Mouse (Mus musculus) lung, postnatal 0 days (tissue): ENCODE results near the gene Gm20479. TPM values are rescaled to one million over a fixed set of nuclear protein-coding genes. Genes with fewer than 3 reads are reported as not detected.
A peak's percentile ranks its signal among the peaks of the same experiment; 100 is the strongest.

Experiments
- ATAC-seq: fragments of 200-750 bp; cut with Nextera tagmentation; 2 replicates; pipeline ENCODE4 v1.8.0; 2017; ENCODE audit warnings: moderate library complexity
- DNase-seq: peaks from one replicate; pipeline ENCODE4 v3.0.0-alpha.2; 2016; ENCODE audit warnings: low spot score
- H3K27ac ChIP-seq: fragments of 300-500 bp; sonication (generic); 2 replicates; pipeline ENCODE4 v1.5.1; 2014; ENCODE audit warnings: antibody characterized with exemption, mild to moderate bottlenecking, low read length, mixed read lengths
- H3K27me3 ChIP-seq: fragments of 300-500 bp; sonication (generic); replicated peaks from 2 replicates; pipeline ENCODE4 v1.6.1; 2014; ENCODE audit warnings: low read length, mixed read lengths; ENCODE audit not compliant: insufficient read depth
- H3K36me3 ChIP-seq: fragments of 300-500 bp; sonication (generic); 2 replicates; pipeline ENCODE4 v1.6.1; 2014; ENCODE audit warnings: low read length, mixed read lengths; ENCODE audit not compliant: insufficient read depth
- H3K4me1 ChIP-seq: fragments of 300-500 bp; sonication (generic); 2 replicates; pipeline ENCODE4 v1.6.1; 2014; ENCODE audit warnings: antibody characterized with exemption, low read depth, low read length, mixed read lengths; ENCODE audit not compliant: insufficient read depth
- H3K4me2 ChIP-seq: fragments of 300-500 bp; sonication (generic); replicated peaks from 2 replicates; pipeline ENCODE4 v1.6.1; 2014; ENCODE audit warnings: low read depth, mild to moderate bottlenecking, low read length, moderate library complexity, mixed read lengths
- H3K4me3 ChIP-seq: fragments of 300-500 bp; sonication (generic); 2 replicates; pipeline ENCODE4 v1.5.1; 2014; ENCODE audit warnings: low read depth, low read length
- H3K9ac ChIP-seq: fragments of 300-500 bp; sonication (generic); replicated peaks from 2 replicates; pipeline ENCODE4 v1.6.1; 2014; ENCODE audit warnings: low read depth, mild to moderate bottlenecking
- H3K9me3 ChIP-seq: fragments of 300-500 bp; sonication (generic); 2 replicates; pipeline ENCODE4 v1.6.1; 2016; ENCODE audit warnings: low read length, mixed read lengths
- CTCF ChIP-seq: IDR thresholded peaks from 2 replicates; pipeline ENCODE4 v1.5.1; 2016; ENCODE audit warnings: antibody characterized with exemption, mild to moderate bottlenecking
- EP300 ChIP-seq: IDR thresholded peaks from 2 replicates; pipeline ENCODE4 v1.6.1; 2016; ENCODE audit warnings: antibody characterized with exemption, mild to moderate bottlenecking, control low read depth
- WGBS: fragments of 180-500 bp; shearing (Covaris S2); extraction: QIAGEN DNeasy Blood & Tissue Kit; methylation state at CpG from one replicate; pipeline ENCODE4 v1.1.7; 2014; 5-methylcytosine and 5-hydroxymethylcytosine counted together
- polyA plus RNA-seq: library from polyadenylated mRNA; unstranded; fragments of >200 nt; fragmentation: Nextera tagmentation; extraction: Ambion mirVana; gene quantifications from 2 replicates; pipeline ENCODE4 v1.2.1, GENCODE M21; 2015

Gm20479 gene
- polyA plus RNA-seq, 1 experiment from 2014 or later: not detected

- DNase-seq (peak; percentile 99), ATAC-seq (peak; percentile 97)
- H3K9me3 ChIP-seq: no peaks in the 10 kb centered on the region
- H3K9ac ChIP-seq: peak overlapping the region; percentile 27; the same call in 1 of the 2 replicates
- peaks cover 28% of the 10 kb centered on the region for H3K27me3 ChIP-seq
- TF ChIP-seq CTCF (no peak), EP300 (no peak)
- H3K27ac ChIP-seq: no peak overlapping the region
- H3K4me1 ChIP-seq: peaks cover 6% of the 10 kb centered on the region; the same call in 1 of the 2 replicates
- H3K36me3 ChIP-seq: no peaks in the 10 kb centered on the region
- peak overlapping the region; percentile 34 for H3K4me3 ChIP-seq
- peak overlapping the region; percentile 70 for H3K4me2 ChIP-seq
- WGBS: 1% methylated on average over 52 of the region's 52 CpGs
Measured at GRCm38 (mm10) chr7:27361283-27361946, 4.2 kb upstream of the Gm20479 start.

DNA sequence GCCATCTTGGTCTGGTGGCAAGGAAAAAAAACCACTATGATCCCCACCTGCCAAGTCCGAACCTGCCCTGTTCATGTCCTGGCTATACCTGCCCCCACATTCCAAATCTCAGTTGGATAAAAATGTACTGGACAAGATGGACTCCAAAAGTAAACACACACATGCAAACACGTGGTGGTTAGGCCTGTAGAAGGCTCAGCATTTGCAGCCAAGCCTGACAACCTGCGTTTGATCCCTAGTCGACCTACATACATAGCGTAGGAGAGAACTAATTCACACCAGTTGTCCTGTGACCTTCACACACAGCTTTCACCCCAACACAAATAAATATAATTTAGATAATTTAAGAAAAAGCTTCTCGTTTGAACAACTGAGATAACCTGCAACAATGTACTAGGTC lies 3.5 kb upstream of the Gm20479 start:
- H3K4me3 ChIP-seq: no peak overlapping the region
- no peak overlapping the region for H3K27ac ChIP-seq
- no peak for TF ChIP-seq CTCF
- TF ChIP-seq EP300: no peak
- DNase-seq: no peak
- H3K4me1 ChIP-seq: peaks cover 7% of the 10 kb centered on the region; the same call in 1 of the 2 replicates
- 47% methylated on average over 6 of the region's 6 CpGs for WGBS
- no peak overlapping the region for H3K4me2 ChIP-seq
- H3K9ac ChIP-seq: no peak overlapping the region
- H3K9me3 ChIP-seq: no peaks in the 10 kb centered on the region
- H3K27me3 ChIP-seq: peaks cover 22% of the 10 kb centered on the region; the same call in 1 of the 2 replicates
- ATAC-seq: no peak
- no peaks in the 10 kb centered on the region for H3K36me3 ChIP-seq

DNA sequence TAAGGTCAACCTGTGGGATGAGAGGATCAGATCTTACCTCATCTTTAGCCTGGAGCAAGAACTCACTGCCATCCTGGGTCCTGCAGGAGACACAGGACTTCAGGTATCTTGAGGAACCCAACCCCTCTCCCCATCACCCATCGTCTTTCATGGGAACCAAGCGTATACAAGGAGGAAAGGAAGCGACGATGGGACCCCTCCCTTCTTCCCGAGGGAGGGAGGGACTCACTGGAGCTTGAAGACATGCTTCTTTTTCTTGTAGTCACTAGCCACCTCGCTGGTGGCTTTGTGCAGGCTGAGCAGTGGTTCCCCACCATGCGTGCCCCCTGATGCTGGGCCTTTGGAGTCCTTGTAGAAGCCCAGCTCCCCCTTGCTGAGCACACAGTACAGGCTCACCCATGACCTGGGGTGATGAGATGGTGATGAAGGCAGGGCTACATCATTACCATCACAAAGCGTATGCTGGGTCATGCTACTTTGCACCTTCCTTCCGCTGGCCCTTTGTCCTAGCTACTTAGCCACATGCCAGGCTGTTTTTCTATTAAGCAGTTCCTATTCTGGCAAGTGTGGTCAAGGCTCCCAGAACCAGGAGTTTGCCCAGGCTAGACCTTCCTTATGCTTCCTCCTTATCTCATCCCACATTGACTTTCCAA lies 2.6 kb upstream of the Gm20479 start:
- no peak for ATAC-seq
- no peaks in the 10 kb centered on the region for H3K9me3 ChIP-seq
- WGBS: 80% methylated on average over 9 of the region's 9 CpGs

GRCm38 (mm10) chr7:27359162-27359561 lies 1.9 kb upstream of the Gm20479 start:
- DNase-seq (no peak), ATAC-seq (no peak)
- H3K4me1 ChIP-seq: peaks cover 13% of the 10 kb centered on the region; the same call in 1 of the 2 replicates
- 66% methylated on average over 2 of the region's 2 CpGs for WGBS
- H3K27me3 ChIP-seq: peaks cover 7% of the 10 kb centered on the region; the same call in 1 of the 2 replicates
- TF ChIP-seq CTCF (0 out of 2 replicates have a peak, but pooled peaks have one; percentile 6), EP300 (no peak)
- H3K27ac ChIP-seq: no peak overlapping the region
- H3K9ac ChIP-seq: no peak overlapping the region
- no peak overlapping the region for H3K4me3 ChIP-seq
- no peaks in the 10 kb centered on the region for H3K9me3 ChIP-seq
- H3K4me2 ChIP-seq: no peak overlapping the region
- H3K36me3 ChIP-seq: no peaks in the 10 kb centered on the region

More for the DNA sequence above, 2.6 kb upstream of the Gm20479 start:
- TF ChIP-seq EP300: no peak
- TF ChIP-seq CTCF: no peak
- Histone ChIP-seq H3K4me1 (peaks cover 13% of the 10 kb centered on the region; the same call in 1 of the 2 replicates), H3K27ac (no peak overlapping the region), H3K27me3 (peaks cover 14% of the 10 kb centered on the region; the same call in 1 of the 2 replicates), H3K4me2 (no peak overlapping the region), H3K36me3 (no peaks in the 10 kb centered on the region), H3K4me3 (no peak overlapping the region), H3K9ac (no peak overlapping the region)
- DNase-seq: no peak

DNA sequence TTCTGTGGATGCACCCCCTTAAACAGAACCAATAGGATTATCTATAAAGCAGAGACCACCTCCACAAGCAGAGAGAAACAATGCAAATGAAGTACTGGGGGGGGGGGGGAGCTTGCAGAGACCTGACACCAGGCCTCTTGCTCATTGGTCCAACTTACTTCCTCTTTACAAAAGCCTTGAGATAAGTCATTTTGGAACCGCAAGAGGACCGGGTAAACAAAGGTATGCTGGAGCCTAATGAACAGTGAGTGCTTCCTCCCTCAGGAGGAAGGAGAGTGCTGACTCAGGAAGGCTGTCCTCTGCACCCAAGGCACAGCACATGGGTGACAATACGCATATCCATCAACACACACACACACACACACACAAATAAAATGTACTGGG lies 368 bp upstream of the Gm20479 start:
- peaks cover under 1% of the 10 kb centered on the region; the same call in 1 of the 2 replicates for H3K36me3 ChIP-seq
- no peaks in the 10 kb centered on the region for H3K9me3 ChIP-seq
- H3K27ac ChIP-seq: peak overlapping the region; percentile 72; the same call in 1 of the 2 replicates
- TF ChIP-seq EP300 (no peak), CTCF (no peak)
- no peaks in the 10 kb centered on the region for H3K27me3 ChIP-seq
- WGBS: 22% methylated on average over 3 of the region's 3 CpGs
- no peak overlapping the region for H3K4me3 ChIP-seq
- no peak overlapping the region for H3K9ac ChIP-seq
- ATAC-seq (no peak), DNase-seq (peak; percentile 61)
- H3K4me1 ChIP-seq: peaks cover 13% of the 10 kb centered on the region; the same call in 1 of the 2 replicates
- no peak overlapping the region; the same call in 1 of the 2 replicates for H3K4me2 ChIP-seq

DNA sequence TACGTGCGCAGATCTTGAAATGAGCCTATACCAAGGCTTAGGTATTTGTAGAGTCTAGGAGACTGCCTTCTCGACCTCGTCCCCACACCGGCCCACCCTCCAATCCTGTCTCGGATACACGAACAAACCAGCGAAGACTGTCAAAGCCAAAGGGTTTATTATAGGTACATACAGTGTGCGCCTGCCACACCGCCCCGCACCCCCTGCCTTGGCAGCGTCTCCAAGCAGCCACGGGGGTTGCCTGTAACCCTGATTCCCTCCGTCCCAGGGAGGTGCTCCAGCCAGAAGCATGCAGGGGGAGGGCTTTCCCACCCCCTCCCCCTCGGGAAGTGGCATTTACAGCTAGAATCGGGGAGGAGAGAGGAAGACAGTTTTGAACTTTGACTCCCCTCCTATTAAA lies 971 bp downstream of the Gm20479 start:
- H3K4me1 ChIP-seq: peaks cover 13% of the 10 kb centered on the region; the same call in 1 of the 2 replicates
- peak; percentile 54 for DNase-seq
- peak overlapping the region; percentile 70 for H3K4me2 ChIP-seq
- under 1% methylated on average over 16 of the region's 16 CpGs for WGBS
- H3K27me3 ChIP-seq: no peaks in the 10 kb centered on the region
- TF ChIP-seq CTCF (no peak), EP300 (no peak)
- peak overlapping the region; percentile 69 for H3K4me3 ChIP-seq
- peak overlapping the region; percentile 72 for H3K27ac ChIP-seq
- H3K9me3 ChIP-seq: no peaks in the 10 kb centered on the region
- H3K9ac ChIP-seq: peak overlapping the region; percentile 38
- peak; percentile 37 for ATAC-seq
- H3K36me3 ChIP-seq: peaks cover 7% of the 10 kb centered on the region; the same call in 1 of the 2 replicates
